Mouse (Mus musculus): ENCODE data around the gene Dpm3. TPM values are rescaled to one million over a fixed set of nuclear protein-coding genes. Genes with fewer than 3 reads are reported as not detected.

Gene Dpm3
- total and polyA plus RNA-seq, 3 experiments: 237 to 271 TPM; not detected in 1

- H3K27me3 ChIP-seq (ENCODE audit: control insufficient read depth in 1 of 2, insufficient read depth in 2 of 2, low read length in 2 of 2): peaks cover 0 to 4% of the 10 kb centered on the region in 2 experiments; a peak in 3 of 4 replicates
- no peak overlapping the region for H3K4me3 ChIP-seq (ENCODE audit: control insufficient read depth in 1 of 2, insufficient read depth in 1 of 2, low read depth in 2 of 2, low read length in 2 of 2)
- H3K36me3 ChIP-seq (ENCODE audit: control insufficient read depth in 1 of 2, insufficient read depth in 2 of 2, low read length in 2 of 2): peaks cover 7 to 31% of the 10 kb centered on the region in 2 experiments; a peak in 3 of 4 replicates
- H3K4me1 ChIP-seq (ENCODE audit: control insufficient read depth in 1 of 2, insufficient read depth in 2 of 2, low read length in 2 of 2): peaks cover 15 to 31% of the 10 kb centered on the region in 2 experiments; a peak in 3 of 4 replicates
- peak overlapping the region; percentile 3; the same call in 1 of the 2 replicates for H3K9ac ChIP-seq (ENCODE audit: control insufficient read depth, low read depth, low read length, poor library complexity, severe bottlenecking)
- TF ChIP-seq SMC3 (IDR thresholded peaks at IDR 0.05; ENCODE audit: low read depth, low read length) (no peak), EP300 (IDR thresholded peaks at IDR 0.05; ENCODE audit: low read depth in 1 of 2, low read length in 2 of 2) (peak; percentile 15 to 50; a peak in 2 of 4 replicates), CTCF (IDR thresholded peaks at IDR 0.05 in 2 of 3, conservative IDR thresholded peaks at IDR 0.05 in 1 of 3; ENCODE audit: control insufficient read depth in 1 of 3, insufficient read depth in 1 of 3, low read depth in 2 of 3, low read length in 3 of 3, poor library complexity in 1 of 3, severe bottlenecking in 1 of 3) (peak in 2 of 3 experiments; percentile 4 to 13; a peak in 2 of 6 replicates), ELF1 (IDR thresholded peaks at IDR 0.05; ENCODE audit: low read depth, low read length) (0 out of 2 replicates have a peak, but pooled peaks have one; percentile 14), TCF12 (IDR thresholded peaks at IDR 0.05; ENCODE audit: low read depth, low read length) (peak; percentile 43; the same call in 1 of the 2 replicates), ETS1 (IDR thresholded peaks at IDR 0.05; ENCODE audit: low read depth, low read length) (peak; percentile 47), GATA1 (IDR thresholded peaks at IDR 0.05; ENCODE audit: low read depth, low read length) (no peak), MYC (IDR thresholded peaks at IDR 0.05; ENCODE audit: low read depth, low read length) (peak; percentile 89), UBTF (IDR thresholded peaks at IDR 0.05; ENCODE audit: borderline replicate concordance, insufficient read depth, low read depth, low read length) (no peak), RAD21 (IDR thresholded peaks at IDR 0.05; ENCODE audit: low read depth, low read length) (no peak), BHLHE40 (IDR thresholded peaks at IDR 0.05; ENCODE audit: borderline replicate concordance, low read depth, low read length) (peak; percentile 69; the same call in 1 of the 2 replicates), USF1 (IDR thresholded peaks at IDR 0.05; ENCODE audit: low read depth, low read length) (peak; percentile 50; the same call in 1 of the 2 replicates), MXI1 (IDR thresholded peaks at IDR 0.05; ENCODE audit: low read depth, low read length) (peak; percentile 95), MAX (IDR thresholded peaks at IDR 0.05; ENCODE audit: low read length) (peak; percentile 84), TBP (IDR thresholded peaks at IDR 0.05; ENCODE audit: low read depth, low read length) (no peak), SIN3A (IDR thresholded peaks at IDR 0.05; ENCODE audit: low read length) (peak; percentile 81), ZKSCAN1 (IDR thresholded peaks at IDR 0.05; ENCODE audit: low read depth, low read length) (no peak), POLR2AphosphoS2 (IDR thresholded peaks at IDR 0.05; ENCODE audit: low read length) (no peak)
- no peak overlapping the region for H3K27ac ChIP-seq (ENCODE audit: control insufficient read depth, low read depth, low read length)
- H3K79me2 ChIP-seq (ENCODE audit: control insufficient read depth, insufficient read depth, low read length, poor library complexity): peaks cover 11% of the 10 kb centered on the region
- peak; percentile 68 for DNase-seq (ENCODE audit: low read depth, low spot score)
- no peaks in the 10 kb centered on the region for H3K9me3 ChIP-seq (replicated peaks; ENCODE audit: insufficient read depth, low read length)
These were observed 7.7 kb upstream of the Dpm3 start for GRCm38 (mm10) chr3:89251365-89251895.

DNA sequence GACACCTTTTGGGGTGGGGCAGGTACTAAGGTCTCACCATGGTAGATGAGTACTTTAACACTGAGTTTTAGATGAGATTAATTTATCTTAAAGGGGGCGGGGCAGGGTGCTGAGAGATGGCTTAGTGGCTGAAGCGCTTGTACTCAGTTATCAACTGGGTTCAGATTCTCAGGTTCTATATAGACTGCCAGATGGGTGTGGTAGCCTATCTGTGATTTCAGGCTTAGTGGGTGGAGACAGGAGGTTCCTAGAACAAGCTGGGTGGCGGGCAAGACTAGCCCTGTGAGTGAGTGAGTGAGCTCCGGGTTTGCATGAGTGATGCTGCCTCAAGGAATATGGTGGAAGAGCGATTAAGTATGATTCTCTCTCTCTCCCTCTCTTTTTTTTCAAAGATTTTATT is 4.2 kb upstream of the Dpm3 start:
- H3K27me3 ChIP-seq (ENCODE audit: control insufficient read depth in 1 of 2, insufficient read depth in 2 of 2, low read length in 2 of 2): peaks cover 29% of the 10 kb centered on the region in 2 experiments
- peaks cover 0 to 20% of the 10 kb centered on the region in 2 experiments; a peak in 2 of 4 replicates for H3K36me3 ChIP-seq (ENCODE audit: control insufficient read depth in 1 of 2, insufficient read depth in 2 of 2, low read length in 2 of 2)
- H3K4me3 ChIP-seq (ENCODE audit: control insufficient read depth in 1 of 2, insufficient read depth in 1 of 2, low read depth in 2 of 2, low read length in 2 of 2): no peak overlapping the region
- DNase-seq (ENCODE audit: low read depth, low spot score): peak; percentile 74
- H3K79me2 ChIP-seq (ENCODE audit: control insufficient read depth, insufficient read depth, low read length, poor library complexity): no peaks in the 10 kb centered on the region
- H3K27ac ChIP-seq (ENCODE audit: control insufficient read depth, low read depth, low read length): no peak overlapping the region
- H3K9ac ChIP-seq (ENCODE audit: control insufficient read depth, low read depth, low read length, poor library complexity, severe bottlenecking): no peak overlapping the region
- peaks cover 5 to 23% of the 10 kb centered on the region in 2 experiments; a peak in 3 of 4 replicates for H3K4me1 ChIP-seq (ENCODE audit: control insufficient read depth in 1 of 2, insufficient read depth in 2 of 2, low read length in 2 of 2)
- H3K9me3 ChIP-seq (replicated peaks; ENCODE audit: insufficient read depth, low read length): no peaks in the 10 kb centered on the region
- TF ChIP-seq ZC3H11A (IDR thresholded peaks at IDR 0.05; ENCODE audit: low read depth, low read length) (no peak), UBTF (IDR thresholded peaks at IDR 0.05; ENCODE audit: borderline replicate concordance, insufficient read depth, low read depth, low read length) (no peak), EP300 (IDR thresholded peaks at IDR 0.05; ENCODE audit: low read depth in 1 of 2, low read length in 2 of 2) (peak in 1 of 2 experiments; percentile 36; a peak in 1 of 4 replicates), RCOR1 (IDR thresholded peaks at IDR 0.05; ENCODE audit: low read depth, low read length) (peak; percentile 88), NELFE (IDR thresholded peaks at IDR 0.05; ENCODE audit: low read depth, low read length) (no peak), MYC (IDR thresholded peaks at IDR 0.05; ENCODE audit: low read depth, low read length) (0 out of 2 replicates have a peak, but pooled peaks have one; percentile 51), CHD2 (IDR thresholded peaks at IDR 0.05; ENCODE audit: low read length) (no peak), MAZ (IDR thresholded peaks at IDR 0.05; ENCODE audit: low read depth, low read length) (no peak), MEF2A (IDR thresholded peaks at IDR 0.05; ENCODE audit: extremely low read depth, insufficient replicate concordance, low read depth, low read length, poor library complexity, severe bottlenecking) (no peak), TBP (IDR thresholded peaks at IDR 0.05; ENCODE audit: low read depth, low read length) (no peak), JUND (IDR thresholded peaks at IDR 0.05; ENCODE audit: low read depth, low read length) (no peak), TAL1 (IDR thresholded peaks at IDR 0.05; ENCODE audit: low read length) (peak; percentile 40; the same call in 1 of the 2 replicates), MXI1 (IDR thresholded peaks at IDR 0.05; ENCODE audit: low read depth, low read length) (no peak), MAX (IDR thresholded peaks at IDR 0.05; ENCODE audit: low read length) (no peak), TCF12 (IDR thresholded peaks at IDR 0.05; ENCODE audit: low read depth, low read length) (peak; percentile 24; the same call in 1 of the 2 replicates), USF1 (IDR thresholded peaks at IDR 0.05; ENCODE audit: low read depth, low read length) (no peak), POLR2AphosphoS5 (IDR thresholded peaks at IDR 0.05; ENCODE audit: borderline replicate concordance, low read depth, low read length) (no peak), GABPA (IDR thresholded peaks at IDR 0.05; ENCODE audit: low read depth, low read length) (no peak), GATA1 (IDR thresholded peaks at IDR 0.05; ENCODE audit: low read depth, low read length) (peak; percentile 27; the same call in 1 of the 2 replicates)

Data from MEL (cell line).